Mouse (Mus musculus) liver, postnatal 0 days (tissue): ENCODE measurements at regions not wholly inside any gene's neighbourhood (a gene's known extent, or its start where the extent isn't known, plus 50 kb on each side); places are given as distances from the start of the nearest gene placed in this dataset.
"Not testable (repeated sequence)": the region's sequence is repeated elsewhere in the genome, so short reads cannot be mapped to it uniquely, and the experiment has no call there.

Experiments used
- ATAC-seq: fragments of 200-750 bp; cut with Nextera tagmentation; 2 replicates; pipeline ENCODE4 v1.8.0; 2017; ENCODE audit warnings: mild to moderate bottlenecking, moderate library complexity
- DNase-seq: peaks from one replicate; pipeline ENCODE4 v3.0.0-alpha.2; 2016
- H3K27ac ChIP-seq: fragments of 300-500 bp; sonication (generic); 2 replicates; pipeline ENCODE4 v1.5.1; 2014; ENCODE audit warnings: antibody characterized with exemption, moderate library complexity, mild to moderate bottlenecking, low read depth
- H3K27me3 ChIP-seq: fragments of 300-500 bp; sonication (generic); 2 replicates; pipeline ENCODE4 v1.6.1; 2014; ENCODE audit warnings: low read length, control low read depth, mixed read lengths; ENCODE audit not compliant: insufficient read depth
- H3K36me3 ChIP-seq: fragments of 300-500 bp; sonication (generic); replicated peaks from 2 replicates; pipeline ENCODE4 v1.6.1; 2014; ENCODE audit warnings: mild to moderate bottlenecking, control low read depth, low read length, moderate library complexity, mixed read lengths; ENCODE audit not compliant: insufficient read depth
- H3K4me1 ChIP-seq: fragments of 300-500 bp; sonication (generic); 2 replicates; pipeline ENCODE4 v1.6.1; 2014; ENCODE audit warnings: antibody characterized with exemption, mild to moderate bottlenecking, control low read depth; ENCODE audit not compliant: insufficient read depth
- H3K4me2 ChIP-seq: fragments of 300-500 bp; sonication (generic); 2 replicates; pipeline ENCODE4 v1.6.1; 2014; ENCODE audit warnings: low read depth, mild to moderate bottlenecking, low read length, moderate library complexity, mixed read lengths
- H3K4me3 ChIP-seq: fragments of 300-500 bp; sonication (generic); 2 replicates; pipeline ENCODE4 v1.5.1; 2014; ENCODE audit warnings: low read depth, low read length
- H3K9ac ChIP-seq: fragments of 300-500 bp; sonication (generic); replicated peaks from 2 replicates; pipeline ENCODE4 v1.6.1; 2014; ENCODE audit warnings: mild to moderate bottlenecking, moderate library complexity
- H3K9me3 ChIP-seq: fragments of 300-500 bp; sonication (generic); 2 replicates; pipeline ENCODE4 v1.6.1; 2016; ENCODE audit warnings: mild to moderate bottlenecking, control low read depth, low read length, mixed read lengths
- CTCF ChIP-seq: sonication (generic); IDR thresholded peaks from 2 replicates; pipeline ENCODE4 v1.5.1; 2016; ENCODE audit warnings: antibody characterized with exemption, low read depth
- EP300 ChIP-seq: IDR thresholded peaks from 2 replicates; pipeline ENCODE4 v1.6.1; 2016; ENCODE audit warnings: antibody characterized with exemption, low read depth, mild to moderate bottlenecking
- WGBS: fragments of 180-500 bp; shearing (Covaris S2); extraction: QIAGEN DNeasy Blood & Tissue Kit; methylation state at CpG from one replicate; pipeline ENCODE4 v1.1.7; 2014; ENCODE audit not compliant: insufficient replicate concordance; 5-methylcytosine and 5-hydroxymethylcytosine counted together

GRCm38 (mm10) chr9:85637274-85637673, 111.9 kb downstream of the Ibtk start:
- H3K4me3 ChIP-seq, result no peak overlapping the region
- no peak overlapping the region for H3K9ac ChIP-seq
- TF ChIP-seq EP300 (no peak), CTCF (no peak)
- H3K27me3 ChIP-seq, result no peaks in the 10 kb centered on the region
- no peaks in the 10 kb centered on the region for H3K36me3 ChIP-seq
- H3K4me1 ChIP-seq, result no peaks in the 10 kb centered on the region
- ATAC-seq (no peak), DNase-seq (no peak)
- 45% methylated on average over 3 of the region's 3 CpGs for WGBS
- H3K27ac ChIP-seq, result no peak overlapping the region
- no peaks in the 10 kb centered on the region for H3K9me3 ChIP-seq
- H3K4me2 ChIP-seq, result no peak overlapping the region

GRCm38 (mm10) chr9:85636131-85636447, 113.0 kb downstream of the Ibtk start:
- Histone ChIP-seq H3K4me2 (no peak overlapping the region), H3K9me3 (no peaks in the 10 kb centered on the region), H3K36me3 (no peaks in the 10 kb centered on the region), H3K9ac (no peak overlapping the region), H3K27me3 (no peaks in the 10 kb centered on the region), H3K27ac (no peak overlapping the region), H3K4me3 (no peak overlapping the region), H3K4me1 (no peaks in the 10 kb centered on the region)
- no peak for DNase-seq
- TF ChIP-seq EP300, result no peak
- TF ChIP-seq CTCF, result no peak
- 49% methylated on average over 3 of the region's 3 CpGs for WGBS
- ATAC-seq, result no peak

GRCm38 (mm10) chr9:85635438-85636130, 113.5 kb downstream of the Ibtk start:
- H3K4me1 ChIP-seq, result no peaks in the 10 kb centered on the region
- no peak overlapping the region for H3K4me3 ChIP-seq
- H3K36me3 ChIP-seq, result no peaks in the 10 kb centered on the region
- no peak for ATAC-seq
- no peak for TF ChIP-seq EP300
- no peak for TF ChIP-seq CTCF
- no peak for DNase-seq
- no peaks in the 10 kb centered on the region for H3K27me3 ChIP-seq
- no peak overlapping the region for H3K4me2 ChIP-seq
- no peak overlapping the region for H3K27ac ChIP-seq
- H3K9ac ChIP-seq, result no peak overlapping the region
- no peaks in the 10 kb centered on the region for H3K9me3 ChIP-seq
- 82% methylated on average over 12 of the region's 12 CpGs for WGBS

GRCm38 (mm10) chr9:85634786-85635185, 114.3 kb downstream of the Ibtk start:
- not testable (repeated sequence) for H3K4me3 ChIP-seq, H3K9ac ChIP-seq, H3K27me3 ChIP-seq, H3K36me3 ChIP-seq, H3K4me2 ChIP-seq, DNase-seq, H3K4me1 ChIP-seq, H3K27ac ChIP-seq, ATAC-seq, H3K9me3 ChIP-seq
- 76% methylated on average over 3 of the region's 3 CpGs for WGBS

- DNase-seq, result no peak
Measured at GRCm38 (mm10) chr9:85617972-85618371, 131.2 kb downstream of the Ibtk start.

GRCm38 (mm10) chr9:85617177-85617777, 131.9 kb downstream of the Ibtk start:
- H3K4me2 ChIP-seq, result no peak overlapping the region
- H3K27me3 ChIP-seq, result no peaks in the 10 kb centered on the region
- H3K4me3 ChIP-seq, result no peak overlapping the region
- no peak overlapping the region for H3K27ac ChIP-seq
- 72% methylated on average over 2 of the region's 2 CpGs for WGBS
- no peaks in the 10 kb centered on the region for H3K9me3 ChIP-seq
- H3K36me3 ChIP-seq, result no peaks in the 10 kb centered on the region
- TF ChIP-seq CTCF, result no peak
- no peak for TF ChIP-seq EP300
- H3K9ac ChIP-seq, result no peak overlapping the region
- ATAC-seq (no peak), DNase-seq (no peak)
- no peaks in the 10 kb centered on the region for H3K4me1 ChIP-seq

More at GRCm38 (mm10) chr9:85617972-85618371, 131.2 kb downstream of the Ibtk start:
- Histone ChIP-seq H3K4me3 (no peak overlapping the region), H3K36me3 (no peaks in the 10 kb centered on the region), H3K9me3 (no peaks in the 10 kb centered on the region), H3K9ac (no peak overlapping the region), H3K27ac (no peak overlapping the region), H3K4me1 (no peaks in the 10 kb centered on the region), H3K27me3 (no peaks in the 10 kb centered on the region), H3K4me2 (no peak overlapping the region)
- ATAC-seq, result no peak
- TF ChIP-seq CTCF (no peak), EP300 (no peak)
- 65% methylated on average over 3 of the region's 3 CpGs for WGBS
